In the genomic region with DNA sequence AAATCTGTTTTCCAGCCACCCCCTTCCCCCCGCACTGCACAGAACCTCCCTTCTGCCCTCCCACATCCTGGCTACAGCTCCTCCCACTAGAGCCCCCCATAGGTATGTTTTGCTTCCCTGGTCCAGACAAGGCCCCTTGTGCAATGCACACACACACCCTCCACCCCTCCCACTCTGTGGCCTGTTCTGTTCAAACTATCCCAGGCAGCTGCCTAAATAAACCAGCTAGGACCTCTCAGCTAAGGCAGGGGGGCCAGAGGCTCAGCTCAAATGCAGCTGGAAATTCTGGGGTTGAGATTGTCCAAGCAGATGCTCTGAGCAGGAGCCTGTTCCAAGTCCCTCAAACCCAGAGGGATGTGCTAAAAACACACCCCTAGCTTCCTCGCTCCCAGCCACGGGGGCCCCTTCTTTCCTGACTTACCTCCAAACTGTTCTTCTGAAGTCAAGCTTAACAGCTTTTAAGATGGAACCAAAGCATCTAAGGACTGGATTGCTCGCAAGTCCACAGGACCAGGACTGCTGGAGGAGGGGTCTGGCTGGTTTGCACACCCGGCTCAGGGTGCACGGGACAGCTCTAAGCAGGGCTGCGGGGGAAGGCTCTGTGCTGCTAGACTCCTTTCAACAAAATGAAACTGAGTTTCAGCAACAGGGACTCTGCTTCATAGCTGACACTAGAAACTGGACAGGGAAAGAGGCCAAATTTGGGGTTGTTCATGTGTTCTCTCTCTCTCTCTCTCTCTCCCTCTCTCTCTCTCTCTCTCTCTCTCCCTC, we compare ENCODE assay signal across 9 mouse cellular contexts. TPM values are rescaled to one million over a fixed set of nuclear protein-coding genes. Genes with fewer than 3 reads are reported as not detected.
A peak's percentile ranks its signal among the peaks of the same experiment; 100 is the strongest.
DNase-seq lines count a peak whose midpoint lies in the region; ATAC-seq lines count a peak whose summit lies in the region.
"Had no signal": no experiment of that assay in that cellular context is flagged by ENCODE, and none has a peak within 500 bp of the region (broad histone marks: within the 10 kb centered on the region; RNA-seq: fewer than 3 reads in every experiment).

No protein-coding gene starts in this region.

- H3K27me3 ChIP-seq in midbrain, embryonic 10.5 days (ENCODE audit: low read depth, poor library complexity, severe bottlenecking), result 0 out of 2 replicates have a peak, but pooled peaks cover 4% of the 10 kb centered on the region
- H3K27me3 ChIP-seq in midbrain, embryonic 16.5 days (ENCODE audit: control insufficient read depth, insufficient read depth, low read depth, low read length), result no peaks in the 10 kb centered on the region
- H3K27me3 ChIP-seq in hindbrain, embryonic 13.5 days, result peaks cover 10% of the 10 kb centered on the region; the same call in 1 of the 2 replicates
- no peaks in the 10 kb centered on the region for H3K27me3 ChIP-seq in lung, embryonic 15.5 days

- no peaks in the 10 kb centered on the region for H3K9me3 ChIP-seq in midbrain, embryonic 10.5 days (replicated peaks)
- H3K9me3 ChIP-seq in midbrain, embryonic 16.5 days (replicated peaks; ENCODE audit: control insufficient read depth, low read length, poor library complexity, severe bottlenecking), result no peaks in the 10 kb centered on the region
- H3K9me3 ChIP-seq in hindbrain, embryonic 13.5 days, result no peaks in the 10 kb centered on the region
- H3K9me3 ChIP-seq in lung, embryonic 15.5 days, result no peaks in the 10 kb centered on the region

- no peak overlapping the region for H3K9ac ChIP-seq in midbrain, embryonic 16.5 days (ENCODE audit: low read depth, low read length)
- no peak overlapping the region for H3K9ac ChIP-seq in hindbrain, embryonic 13.5 days
- H3K9ac ChIP-seq in lung, embryonic 15.5 days, result peak overlapping the region; percentile 22
- H3K9ac ChIP-seq: liver, embryonic 14.5 days had no signal

- peak overlapping the region; percentile 65 for H3K27ac ChIP-seq in midbrain, embryonic 10.5 days (replicated peaks)
- no peak overlapping the region for H3K27ac ChIP-seq in midbrain, embryonic 16.5 days (ENCODE audit: low read length)
- H3K27ac ChIP-seq in hindbrain, embryonic 13.5 days, result peak overlapping the region; percentile 52; the same call in 1 of the 2 replicates
- peak overlapping the region; percentile 97 for H3K27ac ChIP-seq in lung, embryonic 15.5 days
- H3K27ac ChIP-seq: liver, embryonic 14.5 days had no signal

- no peak overlapping the region for H3K4me3 ChIP-seq in midbrain, embryonic 10.5 days
- H3K4me3 ChIP-seq in midbrain, embryonic 16.5 days (ENCODE audit: low read depth, low read length), result no peak overlapping the region
- no peak overlapping the region for H3K4me3 ChIP-seq in hindbrain, embryonic 13.5 days
- peak overlapping the region; percentile 29 for H3K4me3 ChIP-seq in lung, embryonic 15.5 days

- ATAC-seq in midbrain, embryonic 16.5 days, result no peak
- ATAC-seq in hindbrain, embryonic 13.5 days (ENCODE audit: low FRiP score), result no peak
- peak; percentile 83 for ATAC-seq in lung, embryonic 15.5 days (ENCODE audit: borderline replicate concordance, extremely low read depth, low FRiP score, low TSS enrichment)
- ATAC-seq in granulocyte monocyte progenitor cell, adult 5-6 weeks (replicated peaks; ENCODE audit: poor library complexity, severe bottlenecking), result no peak

- 36% methylated on average over 7 of the region's 7 CpGs for WGBS in midbrain, embryonic 10.5 days
- 43% methylated on average over 7 of the region's 7 CpGs for WGBS in midbrain, embryonic 16.5 days
- WGBS in hindbrain, embryonic 13.5 days, result 60% methylated on average over 7 of the region's 7 CpGs
- WGBS in lung, embryonic 15.5 days, result 8% methylated on average over 7 of the region's 7 CpGs

- no peaks in the 10 kb centered on the region for H3K36me3 ChIP-seq in midbrain, embryonic 10.5 days
- H3K36me3 ChIP-seq in midbrain, embryonic 16.5 days (ENCODE audit: control insufficient read depth, insufficient read depth, low read length), result no peaks in the 10 kb centered on the region
- H3K36me3 ChIP-seq in hindbrain, embryonic 13.5 days, result no peaks in the 10 kb centered on the region
- no peaks in the 10 kb centered on the region for H3K36me3 ChIP-seq in lung, embryonic 15.5 days

- DNase-seq in midbrain, embryonic 10.5 days (ENCODE audit: low spot score), result no peak
- DNase-seq in gastrocnemius, adult 18-20 months (ENCODE audit: low spot score), result peak; percentile 64
- peak; percentile 67 for DNase-seq in testis, postnatal 10 days (ENCODE audit: low spot score)
- no peak for DNase-seq in T-cell, adult 2 months (ENCODE audit: low spot score)

- H3K4me2 ChIP-seq in midbrain, embryonic 16.5 days (ENCODE audit: low read length), result no peak overlapping the region
- no peak overlapping the region for H3K4me2 ChIP-seq in hindbrain, embryonic 13.5 days
- H3K4me2 ChIP-seq in lung, embryonic 15.5 days, result peak overlapping the region; percentile 59

- peaks cover 42% of the 10 kb centered on the region for H3K4me1 ChIP-seq in midbrain, embryonic 10.5 days
- no peaks in the 10 kb centered on the region; the same call in 1 of the 2 replicates for H3K4me1 ChIP-seq in midbrain, embryonic 16.5 days (ENCODE audit: control insufficient read depth, insufficient read depth, low read length)
- peaks cover 32% of the 10 kb centered on the region for H3K4me1 ChIP-seq in hindbrain, embryonic 13.5 days (replicated peaks)
- peaks cover 67% of the 10 kb centered on the region for H3K4me1 ChIP-seq in lung, embryonic 15.5 days

RNA-seq across cellular contexts. Expression of gene Ccdc33, which starts 40.1 kb away (rescaled TPM):
- 0.51 and 0.62 TPM in 2 replicates for polyA plus RNA-seq in midbrain, embryonic 10.5 days (2016; fragmentation: Nextera tagmentation; extraction: Ambion mirVana)
- 0.31 and 0.90 TPM in 2 replicates for polyA plus RNA-seq in midbrain, embryonic 16.5 days (2015; fragmentation: Nextera tagmentation; extraction: Ambion mirVana)
- not detected for total RNA-seq in gastrocnemius, adult 18-20 months (2021)
- 0.81 and 0.91 TPM in 2 replicates for polyA plus RNA-seq in hindbrain, embryonic 13.5 days (2015; fragmentation: Nextera tagmentation; extraction: Ambion mirVana)
- polyA plus RNA-seq in lung, embryonic 15.5 days (2015; fragmentation: Nextera tagmentation; extraction: Ambion mirVana), result 0.05 and 0.16 TPM in 2 replicates
- not detected in 2 replicates for total RNA-seq in granulocyte monocyte progenitor cell, adult 5-6 weeks (2014; fragmentation: Nextera tagmentation)
- total RNA-seq in granulocyte monocyte progenitor cell, adult 5-6 weeks (2017), result not detected in 2 replicates
- polyA plus RNA-seq: liver, embryonic 14.5 days had no signal

RNA-seq across cellular contexts. Expression of gene Islr, which starts 45.4 kb away (rescaled TPM):
- polyA plus RNA-seq in midbrain, embryonic 10.5 days (2016; fragmentation: Nextera tagmentation; extraction: Ambion mirVana), result 7.4 and 15.4 TPM in 2 replicates
- polyA plus RNA-seq in midbrain, embryonic 16.5 days (2015; fragmentation: Nextera tagmentation; extraction: Ambion mirVana), result 24.4 and 26.2 TPM in 2 replicates
- total RNA-seq in gastrocnemius, adult 18-20 months (2021), result 10 to 100 TPM; 15.6 to 20.8 TPM
- 40.9 and 43.7 TPM in 2 replicates for polyA plus RNA-seq in hindbrain, embryonic 13.5 days (2015; fragmentation: Nextera tagmentation; extraction: Ambion mirVana)
- 89.5 and 89.6 TPM in 2 replicates for polyA plus RNA-seq in lung, embryonic 15.5 days (2015; fragmentation: Nextera tagmentation; extraction: Ambion mirVana)
- 0.17 TPM in 1 of 2 replicates, not detected in the other for total RNA-seq in granulocyte monocyte progenitor cell, adult 5-6 weeks (2014; fragmentation: Nextera tagmentation)
- not detected in 2 replicates for total RNA-seq in granulocyte monocyte progenitor cell, adult 5-6 weeks (2017)

RNA-seq across cellular contexts. Expression of gene Islr2, which starts 45.4 kb away (rescaled TPM):
- polyA plus RNA-seq in midbrain, embryonic 10.5 days (2016; fragmentation: Nextera tagmentation; extraction: Ambion mirVana), result 5.2 and 8.1 TPM in 2 replicates
- polyA plus RNA-seq in midbrain, embryonic 16.5 days (2015; fragmentation: Nextera tagmentation; extraction: Ambion mirVana), result 38.0 and 42.3 TPM in 2 replicates
- 1 to 10 TPM; 1.6 to 1.9 TPM for total RNA-seq in gastrocnemius, adult 18-20 months (2021)
- 11.1 and 11.3 TPM in 2 replicates for polyA plus RNA-seq in hindbrain, embryonic 13.5 days (2015; fragmentation: Nextera tagmentation; extraction: Ambion mirVana)
- polyA plus RNA-seq in lung, embryonic 15.5 days (2015; fragmentation: Nextera tagmentation; extraction: Ambion mirVana), result 0.06 and 0.15 TPM in 2 replicates
- not detected in 2 replicates for total RNA-seq in granulocyte monocyte progenitor cell, adult 5-6 weeks (2014; fragmentation: Nextera tagmentation)
- total RNA-seq in granulocyte monocyte progenitor cell, adult 5-6 weeks (2017), result not detected in 2 replicates

Comparison
In these comparisons a context has a peak if more than half of its experiments do, and no peak if none do; other contexts are left out.
1. DNase-seq: peak in gastrocnemius, adult 18-20 months (single experiment) and testis, postnatal 10 days (single experiment); none in midbrain, embryonic 10.5 days (single experiment) and T-cell, adult 2 months (single experiment).